11 mouse cellular contexts compared by ENCODE assay signal in the genomic region with DNA sequence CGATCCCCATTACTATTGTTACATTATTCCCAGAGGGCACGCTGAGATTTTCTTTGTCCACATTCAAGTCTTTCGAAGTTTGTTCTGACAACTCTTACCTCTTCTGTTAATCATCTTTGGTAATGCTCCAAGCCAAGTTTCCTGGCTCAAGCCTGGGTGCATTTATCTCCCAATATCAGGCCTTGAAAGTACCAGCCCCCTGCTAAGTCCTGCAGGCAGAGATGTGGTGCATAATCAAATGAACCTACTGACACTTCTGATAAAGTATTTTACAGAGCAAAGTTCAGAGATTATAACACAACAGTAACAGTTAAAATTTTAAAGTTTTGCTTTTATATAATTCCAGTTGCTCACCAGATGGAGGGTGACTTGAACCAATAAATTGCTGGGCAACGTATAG. TPM values are rescaled to one million over a fixed set of nuclear protein-coding genes. Genes with fewer than 3 reads are reported as not detected.
A peak's percentile ranks its signal among the peaks of the same experiment; 100 is the strongest.
DNase-seq lines count a peak whose midpoint lies in the region; ATAC-seq and TF ChIP-seq lines count a peak whose summit lies in the region.
"Had no signal": no experiment of that assay in that cellular context is flagged by ENCODE, and none has a peak within 500 bp of the region (broad histone marks: within the 10 kb centered on the region; RNA-seq: fewer than 3 reads in every experiment).

No protein-coding gene starts in this region.

- no peak for DNase-seq in heart, adult 11 months
- DNase-seq in hindbrain, postnatal 0 days (ENCODE audit: low spot score), result no peak
- DNase-seq in cerebellum, adult 11 months, result no peak
- no peak for DNase-seq in adrenal gland, postnatal 25 days
- DNase-seq in layer of hippocampus, adult 8-10 months (ENCODE audit: low spot score in 2 of 2), result no peak
- DNase-seq: cerebellum, adult 8-10 months had no signal

- H3K4me3 ChIP-seq in heart, embryonic 15.5 days, result peak overlapping the region; percentile 82
- peak overlapping the region; percentile 59 for H3K4me3 ChIP-seq in brown adipose tissue, adult 24 weeks (ENCODE audit: insufficient read depth, low read depth, low read length)
- H3K4me3 ChIP-seq in hindbrain, postnatal 0 days (ENCODE audit: low read length), result peak overlapping the region; percentile 76
- H3K4me3 ChIP-seq in midbrain, embryonic 13.5 days (replicated peaks), result peak overlapping the region; percentile 44

- no peaks in the 10 kb centered on the region for H3K27me3 ChIP-seq in heart, embryonic 15.5 days
- no peaks in the 10 kb centered on the region for H3K27me3 ChIP-seq in hindbrain, postnatal 0 days (ENCODE audit: insufficient read depth, low read length)
- H3K27me3 ChIP-seq in midbrain, embryonic 13.5 days, result no peaks in the 10 kb centered on the region

- H3K9me3 ChIP-seq in heart, embryonic 15.5 days (replicated peaks), result no peaks in the 10 kb centered on the region
- H3K9me3 ChIP-seq in hindbrain, postnatal 0 days (ENCODE audit: low read length), result no peaks in the 10 kb centered on the region
- H3K9me3 ChIP-seq in midbrain, embryonic 13.5 days, result no peaks in the 10 kb centered on the region

- no peak overlapping the region for H3K27ac ChIP-seq in heart, embryonic 15.5 days
- no peak overlapping the region for H3K27ac ChIP-seq in brown adipose tissue, adult 24 weeks (replicated peaks; ENCODE audit: low read depth, low read length)
- no peak overlapping the region for H3K27ac ChIP-seq in hindbrain, postnatal 0 days
- no peak overlapping the region for H3K27ac ChIP-seq in midbrain, embryonic 13.5 days

- 0 out of 2 replicates have a peak overlapping the region, but pooled peaks have one; percentile 40 for H3K9ac ChIP-seq in heart, embryonic 15.5 days
- peak overlapping the region; percentile 46; the same call in 1 of the 2 replicates for H3K9ac ChIP-seq in hindbrain, postnatal 0 days (replicated peaks; ENCODE audit: low read length)
- H3K9ac ChIP-seq in midbrain, embryonic 13.5 days (replicated peaks), result peak overlapping the region; percentile 42; the same call in 1 of the 2 replicates

- peaks cover 9% of the 10 kb centered on the region for H3K4me1 ChIP-seq in heart, embryonic 15.5 days (replicated peaks)
- peaks cover 3% of the 10 kb centered on the region; the same call in 1 of the 2 replicates for H3K4me1 ChIP-seq in brown adipose tissue, adult 24 weeks (ENCODE audit: control insufficient read depth, insufficient read depth, insufficient read length, low read length)
- no peaks in the 10 kb centered on the region for H3K4me1 ChIP-seq in hindbrain, postnatal 0 days (ENCODE audit: insufficient read depth, low read length)
- H3K4me1 ChIP-seq in midbrain, embryonic 13.5 days (replicated peaks), result peaks cover 16% of the 10 kb centered on the region

- no peak for ATAC-seq in heart, embryonic 15.5 days (replicated peaks; ENCODE audit: insufficient number of reproducible peaks, insufficient read depth, low FRiP score, low read depth)
- ATAC-seq in hindbrain, postnatal 0 days, result no peak
- no peak for ATAC-seq in midbrain, embryonic 13.5 days

- no peaks in the 10 kb centered on the region for H3K36me3 ChIP-seq in heart, embryonic 15.5 days
- no peaks in the 10 kb centered on the region for H3K36me3 ChIP-seq in hindbrain, postnatal 0 days (ENCODE audit: insufficient read depth, low read length)
- H3K36me3 ChIP-seq in midbrain, embryonic 13.5 days, result no peaks in the 10 kb centered on the region

- no peak for TF ChIP-seq CTCF in hindbrain, postnatal 0 days (IDR thresholded peaks at IDR 0.05; ENCODE audit: low read depth)

- 28% methylated on average over 4 of the region's 4 CpGs for WGBS in heart, embryonic 15.5 days
- 25% methylated on average over 4 of the region's 4 CpGs for WGBS in hindbrain, postnatal 0 days
- WGBS in midbrain, embryonic 13.5 days, result 20% methylated on average over 4 of the region's 4 CpGs

- peak overlapping the region; percentile 65 for H3K4me2 ChIP-seq in heart, embryonic 15.5 days
- H3K4me2 ChIP-seq in hindbrain, postnatal 0 days (ENCODE audit: low read depth, low read length), result peak overlapping the region; percentile 82
- peak overlapping the region; percentile 68 for H3K4me2 ChIP-seq in midbrain, embryonic 13.5 days (replicated peaks)

RNA-seq across cellular contexts. Expression of gene Hist1h2bl, which starts 4.2 kb away (rescaled TPM):
- polyA plus RNA-seq in heart, embryonic 15.5 days (2015; fragmentation: Nextera tagmentation; extraction: Ambion mirVana), result 0.47 and 1.3 TPM in 2 replicates
- not detected in 2 replicates for polyA plus RNA-seq in brown adipose tissue, adult 24 weeks (2012; ENCODE audit: insufficient read depth, insufficient read length, missing spikeins)
- total RNA-seq in hindbrain, postnatal 0 days (2014; rRNA removed), result 541 and 615 TPM in 2 replicates
- polyA plus RNA-seq in hindbrain, postnatal 0 days (2015; fragmentation: Nextera tagmentation; extraction: Ambion mirVana), result 1.2 TPM in 1 of 2 replicates, not detected in the other
- 1.8 TPM in 1 of 2 replicates, not detected in the other for polyA plus RNA-seq in midbrain, embryonic 13.5 days (2015; fragmentation: Nextera tagmentation; extraction: Ambion mirVana)
- 91.0 and 102 TPM in 2 replicates for total RNA-seq in adrenal gland, postnatal 25 days (2021)
- total RNA-seq in layer of hippocampus, adult 8-10 months (2022), result 10 to 100 TPM; 10.8 to 28.3 (median 22.4) TPM

RNA-seq across cellular contexts. Expression of gene Hist1h2ai, which starts 4.5 kb away (rescaled TPM):
- 9.9 and 11.4 TPM in 2 replicates for polyA plus RNA-seq in heart, embryonic 15.5 days (2015; fragmentation: Nextera tagmentation; extraction: Ambion mirVana)
- not detected in 2 replicates for polyA plus RNA-seq in brown adipose tissue, adult 24 weeks (2012; ENCODE audit: insufficient read depth, insufficient read length, missing spikeins)
- 934 and 1,282 TPM in 2 replicates for total RNA-seq in hindbrain, postnatal 0 days (2014; rRNA removed)
- 4.5 and 5.8 TPM in 2 replicates for polyA plus RNA-seq in hindbrain, postnatal 0 days (2015; fragmentation: Nextera tagmentation; extraction: Ambion mirVana)
- polyA plus RNA-seq in midbrain, embryonic 13.5 days (2015; fragmentation: Nextera tagmentation; extraction: Ambion mirVana), result 12.9 and 37.4 TPM in 2 replicates
- 9.0 and 60.3 TPM in 2 replicates for total RNA-seq in adrenal gland, postnatal 25 days (2021)
- 10 to 100 TPM in 2 of 4 experiments, 1 to 10 TPM in 2; 8.1 to 36.7 (median 16.0) TPM for total RNA-seq in layer of hippocampus, adult 8-10 months (2022)

RNA-seq across cellular contexts. Expression of gene Hist1h3h, which starts 5.8 kb away (rescaled TPM):
- polyA plus RNA-seq in heart, embryonic 15.5 days (2015; fragmentation: Nextera tagmentation; extraction: Ambion mirVana), result 1.5 and 5.4 TPM in 2 replicates
- not detected in 2 replicates for polyA plus RNA-seq in brown adipose tissue, adult 24 weeks (2012; ENCODE audit: insufficient read depth, insufficient read length, missing spikeins)
- total RNA-seq in hindbrain, postnatal 0 days (2014; rRNA removed), result 1,004 and 1,140 TPM in 2 replicates
- 1.9 and 6.2 TPM in 2 replicates for polyA plus RNA-seq in hindbrain, postnatal 0 days (2015; fragmentation: Nextera tagmentation; extraction: Ambion mirVana)
- polyA plus RNA-seq in midbrain, embryonic 13.5 days (2015; fragmentation: Nextera tagmentation; extraction: Ambion mirVana), result 10.8 and 11.5 TPM in 2 replicates
- 105 and 138 TPM in 2 replicates for total RNA-seq in adrenal gland, postnatal 25 days (2021)
- total RNA-seq in layer of hippocampus, adult 8-10 months (2022), result 10 to 100 TPM; 30.3 to 49.1 (median 42.8) TPM

RNA-seq across cellular contexts. Expression of gene Hist1h2bm, which starts 10.1 kb away (rescaled TPM):
- 1.3 and 2.3 TPM in 2 replicates for polyA plus RNA-seq in heart, embryonic 15.5 days (2015; fragmentation: Nextera tagmentation; extraction: Ambion mirVana)
- polyA plus RNA-seq in brown adipose tissue, adult 24 weeks (2012; ENCODE audit: insufficient read depth, insufficient read length, missing spikeins), result not detected in 2 replicates
- 1,597 and 1,943 TPM in 2 replicates for total RNA-seq in hindbrain, postnatal 0 days (2014; rRNA removed)
- 1.3 and 1.7 TPM in 2 replicates for polyA plus RNA-seq in hindbrain, postnatal 0 days (2015; fragmentation: Nextera tagmentation; extraction: Ambion mirVana)
- 3.7 and 4.2 TPM in 2 replicates for polyA plus RNA-seq in midbrain, embryonic 13.5 days (2015; fragmentation: Nextera tagmentation; extraction: Ambion mirVana)
- 26.4 and 32.4 TPM in 2 replicates for total RNA-seq in adrenal gland, postnatal 25 days (2021)
- 1 to 10 TPM; 2.8 to 4.8 (median 3.2) TPM for total RNA-seq in layer of hippocampus, adult 8-10 months (2022)

RNA-seq across cellular contexts. Expression of gene Olfr1359, which starts 13.8 kb away (rescaled TPM):
- not detected in 2 replicates for polyA plus RNA-seq in heart, embryonic 15.5 days (2015; fragmentation: Nextera tagmentation; extraction: Ambion mirVana)
- polyA plus RNA-seq in brown adipose tissue, adult 24 weeks (2012; ENCODE audit: insufficient read depth, insufficient read length, missing spikeins), result not detected in 2 replicates
- total RNA-seq in hindbrain, postnatal 0 days (2014; rRNA removed), result not detected in 2 replicates
- not detected in 2 replicates for polyA plus RNA-seq in hindbrain, postnatal 0 days (2015; fragmentation: Nextera tagmentation; extraction: Ambion mirVana)
- not detected in 2 replicates for polyA plus RNA-seq in midbrain, embryonic 13.5 days (2015; fragmentation: Nextera tagmentation; extraction: Ambion mirVana)
- not detected in 2 replicates for total RNA-seq in adrenal gland, postnatal 25 days (2021)
- not detected for total RNA-seq in layer of hippocampus, adult 8-10 months (2022)
- total RNA-seq: layer of hippocampus, postnatal 14 days had no signal
- polyA plus RNA-seq: small intestine, adult 2 months had no signal
